Mouse (Mus musculus): ENCODE measurements around the gene Tut7.
"Not testable (repeated sequence)": the region's sequence is repeated elsewhere in the genome, so short reads cannot be mapped to it uniquely, and the experiment has no call there.

Gene Tut7

DNA sequence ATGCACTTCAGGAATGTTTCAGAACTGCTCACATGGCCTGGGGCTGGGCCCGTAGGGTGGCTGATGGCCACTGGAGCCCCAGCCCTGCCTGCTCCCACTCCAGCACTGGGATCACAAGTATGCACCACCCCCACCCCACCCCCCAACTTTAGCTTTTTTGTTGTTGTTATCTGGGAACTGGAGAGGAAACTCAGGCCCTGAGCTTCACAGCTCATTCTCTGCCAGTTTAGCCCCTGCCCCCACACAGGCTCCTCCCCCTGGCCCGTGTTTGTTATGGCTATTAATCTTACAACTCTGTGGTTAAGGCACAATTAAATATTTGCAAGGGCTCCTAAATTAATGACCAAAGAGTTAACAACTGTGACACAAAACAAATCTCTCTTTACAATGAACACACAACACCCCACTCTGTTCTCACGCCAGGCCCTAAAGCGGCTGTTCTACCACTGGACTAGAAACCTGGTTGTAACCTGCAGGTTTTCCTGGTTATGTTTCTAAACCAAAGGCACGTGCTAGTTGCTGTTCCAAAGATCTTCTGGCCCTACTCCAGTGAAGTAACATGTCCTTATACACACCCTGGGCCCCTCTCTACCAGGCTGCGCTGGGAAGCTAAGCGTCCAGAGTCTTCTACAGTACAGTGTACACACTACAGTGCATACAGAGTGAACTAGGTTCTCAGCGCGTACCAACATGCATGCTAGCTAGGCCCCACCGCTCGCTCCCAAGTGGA is 56.0 kb downstream of the Tut7 start:
- DNase-seq (ENCODE audit: low read depth, low spot score), result no peak

DNA sequence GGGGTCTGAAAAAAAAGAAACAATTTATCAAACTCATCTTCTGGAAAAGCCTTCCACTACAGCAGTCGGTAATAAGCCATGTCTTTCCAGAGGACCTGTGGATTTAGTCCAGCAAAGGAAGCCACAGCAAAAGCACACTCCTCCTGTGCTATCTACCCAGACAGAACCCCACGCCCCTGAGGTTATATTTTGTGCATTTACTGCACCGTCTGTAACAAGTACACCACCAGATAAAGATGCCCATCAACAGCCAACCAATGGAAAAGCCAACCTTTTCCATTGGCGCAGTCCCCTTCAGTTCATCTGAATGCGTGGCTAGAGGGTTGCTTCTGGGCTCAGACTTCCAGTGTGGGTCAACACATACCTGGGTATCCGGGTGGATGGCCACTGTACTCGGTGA is 60.2 kb downstream of the Tut7 start:
- no peak for DNase-seq (ENCODE audit: low read depth, low spot score)

DNA sequence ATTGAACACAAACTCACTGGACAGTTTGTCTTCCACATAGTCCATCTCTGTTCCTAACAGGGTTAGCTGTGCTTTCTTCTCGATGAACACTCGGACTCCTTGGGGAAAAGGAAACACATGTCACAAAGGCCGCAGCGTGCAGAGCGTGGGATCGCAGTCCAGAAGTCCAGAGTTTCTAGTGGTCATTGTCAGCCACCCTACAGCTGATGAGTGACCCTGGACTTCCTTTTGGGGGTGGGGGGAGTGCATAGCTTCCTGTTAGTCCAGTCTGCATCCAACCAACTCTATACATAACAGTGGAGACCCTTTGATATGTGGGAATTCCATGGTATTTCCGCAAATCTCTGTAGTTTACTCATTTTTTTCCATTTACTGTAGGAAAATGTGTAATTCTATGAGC is 66.0 kb downstream of the Tut7 start:
- no peak for DNase-seq (ENCODE audit: low read depth, low spot score)

DNA sequence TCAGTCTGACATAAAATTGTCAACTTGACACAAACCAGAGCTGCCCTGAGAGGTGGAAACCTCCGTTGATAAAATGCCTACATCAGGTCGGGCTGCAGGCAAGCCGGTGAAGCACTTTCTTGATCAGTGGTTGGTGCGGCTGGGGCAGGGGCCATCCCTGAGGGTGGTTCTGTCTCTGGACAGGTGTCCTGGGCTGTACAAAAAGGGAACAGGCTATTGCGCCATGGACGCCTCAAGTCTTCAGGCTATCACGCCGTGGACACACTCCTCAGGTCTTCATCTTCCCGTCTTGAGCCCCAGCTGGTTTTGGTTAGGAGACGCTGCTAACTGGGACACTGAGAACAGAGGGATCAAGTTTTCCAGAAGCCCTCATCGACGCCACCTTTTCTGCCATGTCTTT is 72.6 kb downstream of the Tut7 start:
- DNase-seq (ENCODE audit: low read depth, low spot score), result no peak

DNA sequence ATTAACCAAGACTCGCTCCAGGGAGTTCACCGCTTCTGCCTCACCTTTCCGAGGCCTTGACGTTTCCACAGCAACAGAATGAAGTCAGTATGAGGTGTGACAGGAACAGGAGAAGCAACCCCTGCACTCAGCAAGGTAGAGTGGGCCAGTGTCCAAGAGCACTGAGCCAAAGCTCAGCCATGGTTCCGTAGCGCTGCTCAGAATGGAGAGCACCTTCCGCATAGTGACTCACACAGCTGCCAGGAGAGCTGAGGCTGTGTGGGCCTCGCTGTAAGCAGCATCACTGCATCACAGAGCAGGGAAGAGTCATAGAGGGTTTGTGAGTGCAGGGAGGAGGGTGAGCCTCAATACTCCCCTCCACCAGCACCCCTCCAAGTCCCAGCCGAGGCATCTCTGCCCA is 76.2 kb downstream of the Tut7 start, which contains the start of gene 1700014D04Rik:
TSS of gene 1700014D04Rik (minus strand) at position 42 of the 400 bp plus-strand sequence.
- DNase-seq (ENCODE audit: low read depth, low spot score), result no peak

DNA sequence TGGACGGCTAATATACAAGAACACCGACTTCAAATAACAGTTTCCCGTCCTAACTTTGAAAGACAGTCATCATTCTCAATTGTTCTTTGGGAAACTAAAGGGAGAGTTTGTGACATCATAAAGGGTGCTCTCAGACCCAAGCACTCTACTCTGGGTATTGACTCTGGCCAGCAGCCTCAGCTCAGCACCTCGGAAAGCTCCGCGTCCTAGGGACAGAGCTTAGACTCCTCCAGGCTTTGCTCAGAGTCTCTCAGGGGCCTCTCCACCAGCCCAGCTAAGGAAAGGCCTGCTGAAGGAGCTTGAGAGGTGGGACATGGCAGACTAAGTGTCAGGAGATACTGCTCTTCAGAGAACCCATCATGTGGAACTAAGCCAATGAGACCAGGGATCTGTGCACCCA is 76.8 kb downstream of the Tut7 start:
- no peak for DNase-seq (ENCODE audit: low read depth, low spot score)

DNA sequence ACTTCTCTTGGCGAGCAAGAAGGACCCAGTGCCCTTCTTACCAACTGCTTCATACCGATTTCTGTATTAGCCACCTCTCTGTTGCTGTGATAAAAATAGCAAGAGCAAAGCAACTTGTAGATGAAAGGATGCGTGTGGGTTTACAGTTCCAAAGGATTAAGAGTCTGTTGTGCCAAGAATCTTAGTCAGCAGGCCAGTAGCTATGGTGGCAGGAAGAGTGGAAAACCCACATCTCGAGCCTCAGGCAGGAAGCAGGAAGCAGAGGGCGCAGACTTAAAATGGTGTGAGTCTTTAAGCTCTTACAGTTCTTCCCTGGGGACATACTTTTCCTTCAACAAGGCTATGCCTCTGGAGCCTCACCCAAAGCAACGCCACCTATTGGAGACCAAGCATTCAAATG is 77.5 kb downstream of the Tut7 start:
- no peak for DNase-seq (ENCODE audit: low read depth, low spot score)

DNA sequence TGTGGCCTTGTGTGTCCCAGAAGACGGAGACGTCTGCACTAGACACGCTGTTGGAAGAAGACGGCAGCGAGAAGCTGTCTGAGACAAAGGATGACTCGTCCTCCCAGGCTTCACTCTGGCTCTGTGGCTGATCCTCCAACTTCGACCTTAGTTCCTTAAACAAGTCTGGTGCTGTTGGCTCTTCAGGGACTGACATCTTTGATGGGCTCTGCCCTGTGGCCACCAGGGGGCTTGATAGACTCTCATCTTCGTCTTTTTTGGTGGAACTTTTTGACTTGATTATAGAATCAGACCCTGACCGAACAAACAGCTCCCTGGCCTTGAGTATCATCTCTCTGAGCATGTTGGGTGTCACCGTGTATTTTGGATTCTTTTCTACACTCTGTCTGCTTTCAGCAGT is 81.2 kb downstream of the Tut7 start:
- no peak for DNase-seq (ENCODE audit: low read depth, low spot score)

DNA sequence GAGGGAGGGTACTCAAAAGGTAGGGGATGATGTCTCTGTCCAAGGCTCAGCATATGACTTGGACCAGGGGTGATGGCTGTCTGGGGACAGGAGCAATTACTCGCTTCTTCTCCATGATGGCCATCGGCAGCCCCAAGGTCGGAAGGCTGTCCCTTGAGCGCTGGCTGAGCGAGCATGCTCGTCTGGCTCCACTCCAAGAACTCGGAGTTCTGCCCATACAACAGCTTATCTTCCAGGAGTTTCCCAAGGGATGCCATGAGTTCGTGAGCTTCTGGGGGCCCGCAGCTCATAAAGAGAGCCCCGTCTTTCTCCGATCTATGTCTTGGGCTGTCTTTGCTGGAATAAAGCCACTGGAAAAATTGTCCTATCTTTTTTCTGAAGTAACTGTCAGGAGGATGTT is 81.9 kb downstream of the Tut7 start:
- no peak for DNase-seq (ENCODE audit: low read depth, low spot score)

DNA sequence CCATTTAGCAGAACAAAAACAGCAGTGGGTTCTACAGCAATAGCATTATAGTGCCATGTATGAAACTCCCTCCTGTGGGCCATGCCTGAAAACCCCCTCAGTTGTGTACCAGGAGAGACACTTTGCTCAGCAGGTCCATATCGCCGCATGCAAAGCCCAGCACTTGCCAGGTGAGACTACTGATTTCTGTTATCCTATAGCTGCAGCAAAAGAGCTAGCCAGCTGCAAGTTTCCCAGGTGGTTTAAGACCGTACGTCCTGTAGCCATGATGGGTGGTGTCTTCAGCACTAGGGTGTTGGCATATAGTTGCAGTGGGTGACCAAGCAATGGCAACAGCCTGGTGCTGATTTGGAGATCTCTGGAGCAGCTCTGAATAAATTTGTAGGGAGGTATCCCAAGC is 83.5 kb downstream of the Tut7 start:
- no peak for DNase-seq (ENCODE audit: low read depth, low spot score)

DNA sequence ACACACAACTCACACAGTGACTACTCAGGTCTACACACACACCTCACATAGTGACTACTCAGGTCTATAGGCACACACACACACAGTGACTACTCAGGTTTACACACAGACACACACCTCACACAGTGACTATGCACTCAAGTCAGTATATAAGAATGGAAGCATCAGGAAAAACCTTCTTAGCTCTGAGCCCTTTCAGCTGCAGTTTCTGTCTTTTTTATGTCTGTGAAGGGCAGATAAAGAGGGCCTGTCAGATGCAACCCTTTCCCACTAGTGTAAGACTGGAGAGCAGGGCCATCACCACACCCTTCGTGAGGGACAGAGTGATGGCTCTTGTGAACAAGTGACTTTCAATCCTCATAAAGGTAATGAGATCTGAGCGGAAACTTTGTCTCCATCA is 84.5 kb downstream of the Tut7 start:
- DNase-seq (ENCODE audit: low read depth, low spot score), result no peak

DNA sequence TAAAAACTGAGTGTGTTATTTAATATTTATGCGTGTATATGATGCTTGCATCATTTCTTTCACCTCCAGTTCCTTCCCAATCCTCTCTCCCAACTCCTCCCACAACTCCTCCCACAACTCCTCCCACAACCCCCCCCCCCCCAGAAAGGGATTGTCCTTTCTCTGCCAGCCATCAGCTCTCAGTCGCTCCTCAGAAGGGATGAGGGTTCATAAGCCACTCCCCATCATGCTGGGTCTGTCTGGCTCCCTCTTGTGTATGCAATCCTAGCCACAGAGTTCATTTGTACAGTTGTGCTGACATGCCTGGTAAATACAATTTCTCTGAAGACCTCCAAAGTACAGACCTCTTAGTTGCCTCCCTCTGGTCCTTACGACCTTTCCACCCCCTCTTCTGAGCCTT is 87.8 kb downstream of the Tut7 start:
- peak; percentile 28 for DNase-seq (ENCODE audit: low read depth, low spot score)

DNA sequence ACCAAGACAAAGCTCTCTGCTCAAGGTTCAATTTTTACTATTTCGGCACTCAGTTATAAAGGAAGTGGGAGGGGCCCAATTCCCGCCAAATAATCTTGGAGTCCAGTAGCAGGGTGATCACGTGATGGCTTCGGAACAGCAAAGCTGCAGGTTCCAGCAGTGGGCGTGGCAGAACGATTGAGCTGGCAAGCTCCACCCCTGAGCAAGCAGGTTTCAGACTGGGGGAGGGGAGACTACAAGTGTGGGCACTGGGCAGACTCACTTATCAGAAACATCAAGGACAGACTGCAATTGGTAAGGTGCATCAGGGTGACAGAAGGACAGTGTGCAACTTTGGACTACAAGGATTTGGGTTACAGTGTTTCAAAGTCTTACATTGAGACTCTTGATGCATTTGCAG is 88.6 kb downstream of the Tut7 start:
- DNase-seq (ENCODE audit: low read depth, low spot score), result not testable (repeated sequence)

DNA sequence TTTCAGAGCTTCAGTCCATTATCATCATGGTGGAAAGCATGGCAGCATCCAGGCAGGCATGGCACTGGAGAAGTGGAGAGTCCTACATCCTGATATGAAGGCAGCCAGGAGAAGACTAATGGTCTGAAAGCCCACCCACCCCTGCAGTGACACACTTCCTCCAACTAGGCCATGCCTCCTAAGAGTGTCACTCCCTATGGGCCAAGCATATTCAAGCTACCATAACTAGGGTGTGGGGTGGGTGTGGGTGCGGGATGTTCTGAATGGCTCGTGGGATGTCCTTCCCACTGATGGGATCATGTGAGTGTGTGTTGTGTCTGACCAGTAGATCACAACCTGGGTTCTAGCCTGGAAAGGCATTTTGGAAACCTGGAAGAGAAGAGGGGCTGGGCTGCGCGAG is 89.0 kb downstream of the Tut7 start:
- DNase-seq (ENCODE audit: low read depth, low spot score), result no peak

DNA sequence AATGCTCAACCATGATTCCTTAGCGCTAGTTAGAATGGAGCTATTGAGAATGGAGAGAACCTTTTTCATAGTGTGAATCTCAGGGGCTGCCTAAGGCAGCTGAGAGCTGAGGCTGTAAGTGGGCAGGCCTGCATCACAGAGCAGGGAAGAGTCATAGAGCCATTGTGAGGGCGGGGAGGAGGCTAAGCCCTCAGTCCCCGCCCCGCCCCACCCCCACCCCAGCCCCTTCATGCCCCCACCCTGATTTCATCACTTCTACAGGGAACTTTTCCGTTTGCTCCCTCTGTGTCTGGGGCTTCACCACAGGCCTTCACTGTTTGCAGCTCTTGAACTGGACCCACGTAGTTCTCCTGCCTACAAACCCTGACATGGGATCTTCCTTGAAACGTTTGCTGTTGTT is 91.3 kb downstream of the Tut7 start, which contains the start of gene Spata31d1d:
TSS of gene Spata31d1d (minus strand) at position 101 of the 400 bp plus-strand sequence.
- no peak for DNase-seq (ENCODE audit: low read depth, low spot score)

DNA sequence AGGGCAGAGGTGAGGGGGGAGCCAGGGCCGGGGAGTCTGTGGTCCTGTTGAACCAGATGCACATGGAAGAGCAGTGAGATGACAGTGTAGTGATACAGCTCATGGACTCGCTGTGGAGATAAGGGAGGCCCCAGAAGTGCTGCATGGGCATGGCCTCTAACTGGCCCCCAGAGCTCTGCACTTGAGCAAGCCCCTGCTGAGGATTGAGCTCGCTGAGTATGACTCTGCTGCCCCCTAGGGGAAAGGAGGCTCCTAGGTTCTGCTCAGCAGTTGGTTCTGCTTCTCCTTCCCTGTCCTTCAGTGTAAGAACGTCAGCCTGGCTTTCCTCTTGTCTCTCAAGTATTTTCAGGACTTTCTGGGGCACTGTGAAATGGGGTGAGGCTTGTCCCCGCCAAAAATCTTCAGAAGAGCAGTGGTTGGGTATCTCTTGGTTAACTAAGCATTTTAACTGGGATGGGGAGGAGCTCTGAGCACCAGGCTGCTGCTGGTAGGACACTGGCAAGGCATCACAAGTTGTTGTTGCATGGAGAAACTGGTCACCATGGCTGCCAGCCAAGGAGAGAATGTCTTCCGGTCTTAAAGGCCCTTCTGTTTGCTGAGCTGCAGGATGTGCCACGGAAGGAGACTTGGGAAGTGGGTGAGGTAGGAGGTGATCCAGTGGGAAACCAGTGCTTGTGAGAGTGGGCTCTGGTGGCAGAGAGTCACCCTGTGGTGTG is 94.4 kb downstream of the Tut7 start:
- peak; percentile 92 for DNase-seq (ENCODE audit: low read depth, low spot score)

DNA sequence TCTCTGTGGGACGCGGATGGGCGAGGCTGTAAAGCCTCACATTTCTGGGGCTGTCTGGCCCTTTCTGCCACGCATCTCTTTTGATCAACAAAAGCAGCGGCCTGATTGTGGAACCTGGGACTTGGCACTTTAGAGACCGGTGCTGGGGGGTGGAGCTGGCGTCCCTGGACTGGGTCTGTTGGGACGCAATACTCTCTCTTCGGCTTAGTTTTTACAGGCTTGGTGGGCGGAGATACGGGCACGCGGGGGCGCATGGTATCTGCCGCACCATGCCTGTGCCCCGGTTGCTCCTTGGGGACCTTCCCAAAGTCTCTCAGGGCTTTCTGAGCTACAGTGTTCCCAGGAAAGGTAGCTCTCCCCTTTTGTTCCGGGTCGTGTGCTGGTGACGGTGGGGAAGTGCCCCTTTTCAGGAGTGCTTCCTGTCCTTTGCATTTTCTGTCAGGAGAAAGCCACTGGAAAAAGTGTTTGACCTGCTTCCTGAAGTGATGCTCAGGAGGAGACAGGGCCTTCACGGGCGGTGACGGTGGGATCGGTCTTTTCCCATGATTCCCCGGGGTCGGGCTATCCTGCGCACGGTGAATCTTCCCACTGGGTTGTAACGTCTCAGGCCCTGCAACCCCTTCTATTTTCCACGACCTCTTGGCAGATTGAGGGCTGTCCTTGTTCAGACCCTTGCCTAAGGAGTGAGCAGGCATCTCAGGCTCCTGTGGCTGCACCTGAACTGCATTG is 96.6 kb downstream of the Tut7 start:
- DNase-seq (ENCODE audit: low read depth, low spot score), result no peak

DNA sequence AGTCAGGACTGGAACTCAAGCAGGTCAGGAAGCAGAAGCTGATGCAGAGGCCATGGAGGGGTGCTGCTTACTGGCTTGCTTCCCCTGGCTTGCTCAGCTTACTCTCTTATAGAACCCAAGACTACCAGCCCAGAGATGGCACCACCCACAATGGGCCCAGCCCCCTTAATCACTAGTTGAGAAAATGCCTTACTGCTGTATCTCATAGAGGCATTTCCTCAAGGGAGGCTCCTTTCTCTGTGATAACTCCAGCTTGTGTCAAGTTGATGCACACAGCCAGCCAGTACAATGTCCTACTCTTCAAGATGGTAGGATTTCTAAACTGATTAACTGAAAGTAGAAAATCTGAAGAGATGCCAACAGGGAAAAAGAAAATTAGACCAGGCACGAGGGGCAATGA is 100.9 kb downstream of the Tut7 start:
- DNase-seq (ENCODE audit: low read depth, low spot score), result not testable (repeated sequence)

Data from mesoderm, embryonic 11.5 days (tissue).